Mouse (Mus musculus): Measurements from ENCODE around the gene Psmc1.

Gene Psmc1

DNA sequence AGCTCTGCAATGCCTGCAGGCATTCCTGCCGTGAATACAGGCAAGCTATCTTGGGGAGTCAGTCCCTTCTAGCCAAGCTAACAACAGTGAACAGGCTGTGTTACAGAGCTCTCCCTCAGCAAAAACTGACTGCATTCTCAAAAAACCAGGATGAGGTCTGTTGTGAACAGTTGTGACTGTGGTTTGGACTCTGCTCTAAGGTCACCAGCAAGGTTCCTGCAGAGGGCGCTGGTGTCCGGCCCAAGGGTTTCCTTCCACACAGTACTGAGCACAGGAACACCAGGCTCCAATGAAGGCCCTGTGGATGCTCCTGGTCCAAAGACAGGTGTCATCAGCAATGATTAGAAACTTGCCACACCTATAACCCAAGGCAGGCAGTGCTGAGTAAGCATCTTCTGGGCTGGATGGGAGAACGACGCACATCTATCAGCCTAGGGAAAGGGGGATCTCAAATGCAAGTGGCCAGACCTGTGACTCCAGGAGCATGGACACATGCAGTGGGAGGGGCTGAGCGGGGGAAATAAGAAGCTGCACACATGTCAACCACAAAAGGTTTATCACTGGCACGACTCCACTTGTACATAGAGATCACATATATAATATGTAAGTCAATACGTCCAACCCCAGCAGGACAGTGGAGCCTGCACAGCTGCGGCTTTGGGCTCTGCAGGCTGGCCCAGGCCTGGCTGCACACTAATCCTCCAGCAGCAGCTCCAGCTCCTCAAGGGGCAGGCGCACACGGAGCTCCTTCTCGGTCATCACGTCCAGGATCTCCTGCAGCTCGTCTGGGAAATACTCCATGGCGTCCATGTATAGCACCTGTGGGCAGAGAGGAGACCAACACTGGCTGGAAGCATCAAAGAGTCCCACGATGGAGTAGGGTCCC, 15.2 kb downstream of the Psmc1 start:
- no peak for DNase-seq

DNA sequence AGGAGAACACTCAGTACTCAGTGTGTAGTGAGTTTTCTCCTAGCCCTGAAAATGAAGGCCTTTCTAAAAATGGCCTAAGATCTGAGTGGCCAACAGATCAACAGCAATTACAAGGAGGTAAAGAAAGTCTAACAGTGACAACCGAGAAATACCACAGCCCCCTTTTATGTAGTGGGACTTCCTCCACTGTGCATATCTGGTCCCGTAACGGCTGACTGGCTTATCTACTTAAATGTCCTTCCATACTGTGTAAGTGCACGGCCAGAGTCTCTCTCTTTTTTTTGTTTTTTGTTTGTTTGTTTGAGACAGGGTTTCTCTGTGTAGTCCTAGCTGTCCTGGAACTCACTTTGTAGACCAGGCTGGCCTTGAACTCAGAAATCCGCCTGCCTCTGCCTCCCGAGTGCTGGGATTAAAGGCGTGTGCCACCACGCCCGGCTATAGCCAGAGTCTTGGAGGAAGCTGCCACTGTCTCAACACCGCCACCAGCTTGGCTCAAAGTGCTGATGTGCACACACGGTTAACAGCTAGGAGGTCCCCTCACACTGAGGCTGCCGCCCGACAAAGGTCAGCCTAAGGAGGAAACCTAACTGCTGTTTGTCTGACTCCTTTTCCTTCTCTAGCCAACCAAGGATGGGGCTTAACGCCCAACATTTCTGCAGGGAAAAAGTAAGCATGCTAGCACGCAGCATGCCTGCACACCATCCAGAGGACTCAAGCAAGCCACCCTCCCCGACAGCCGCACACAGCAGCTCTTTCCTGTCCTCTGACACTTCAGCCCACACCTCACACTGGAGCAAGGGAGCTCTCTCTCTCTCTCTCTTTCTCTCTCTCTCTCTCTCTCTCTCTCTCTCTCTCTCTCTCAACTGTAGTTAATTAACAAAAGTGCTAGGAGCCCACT, 17.3 kb downstream of the Psmc1 start:
- no peak for DNase-seq

DNA sequence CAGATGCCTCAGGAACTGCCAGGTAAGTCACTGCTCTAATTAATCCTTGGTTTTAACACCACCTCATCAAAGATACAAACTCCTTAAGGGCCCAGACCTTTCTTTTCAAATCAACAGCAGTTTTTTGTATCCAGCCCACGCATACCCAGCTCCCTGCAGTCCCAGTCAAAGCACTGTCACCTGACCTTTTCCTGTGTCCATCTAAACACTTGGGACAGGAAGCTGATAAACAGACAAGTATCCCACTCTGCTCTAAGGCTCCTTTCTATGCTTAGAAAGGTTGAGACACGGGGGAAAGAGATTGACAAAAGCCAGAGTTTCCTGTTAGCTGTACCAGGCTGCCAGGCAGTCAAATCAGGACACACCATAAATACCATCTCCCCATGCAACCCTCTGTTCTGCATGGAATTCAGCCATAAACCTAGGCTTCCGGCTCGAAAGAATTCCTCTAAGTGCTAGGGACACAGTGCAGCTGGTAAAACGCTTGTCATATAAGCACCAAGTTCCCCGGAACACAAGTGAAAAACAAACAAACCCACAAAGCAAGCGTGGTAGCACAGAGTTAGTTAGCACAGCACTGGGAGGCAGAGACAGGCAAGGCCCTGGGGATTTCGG, 18.0 kb downstream of the Psmc1 start:
- DNase-seq: no peak

DNA sequence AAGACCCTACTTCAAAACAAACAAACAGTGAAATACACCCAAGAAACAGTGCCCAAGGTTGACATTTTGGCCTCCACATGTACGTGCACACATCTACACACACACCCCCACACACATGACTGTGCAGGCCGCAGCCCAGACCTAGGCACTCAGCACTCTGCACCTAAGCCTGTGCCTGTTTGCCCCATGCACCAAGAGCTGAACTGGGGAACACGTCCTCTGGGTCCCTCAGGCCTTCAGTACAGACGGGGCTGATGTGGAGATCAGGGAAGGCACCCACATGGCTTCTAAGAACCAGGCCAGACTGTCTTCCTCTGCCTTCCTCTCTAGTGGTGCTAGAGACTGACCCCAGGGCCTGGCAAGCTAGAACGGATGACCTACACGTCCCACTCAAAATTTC, 18.6 kb downstream of the Psmc1 start:
- no peak for DNase-seq

DNA sequence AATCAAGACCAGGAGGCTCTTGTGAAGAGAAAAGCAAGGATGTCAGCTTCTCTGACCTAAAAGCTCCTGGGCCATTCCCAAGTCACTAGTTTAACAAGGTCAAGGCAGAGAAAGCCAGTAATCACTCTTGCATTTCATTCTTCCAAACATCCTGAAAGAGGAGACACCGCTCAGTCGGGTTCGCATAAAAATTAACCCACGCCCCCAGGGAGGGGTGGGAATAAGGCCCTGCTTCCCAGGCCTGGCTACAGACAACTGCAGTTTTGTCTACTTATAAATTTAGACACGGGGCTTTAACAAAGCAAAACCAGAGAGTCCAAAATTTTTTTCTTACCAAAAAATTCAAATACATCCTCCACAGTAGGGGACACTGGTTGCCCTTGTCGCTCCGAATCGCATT, 19.0 kb downstream of the Psmc1 start:
- no peak for DNase-seq

DNA sequence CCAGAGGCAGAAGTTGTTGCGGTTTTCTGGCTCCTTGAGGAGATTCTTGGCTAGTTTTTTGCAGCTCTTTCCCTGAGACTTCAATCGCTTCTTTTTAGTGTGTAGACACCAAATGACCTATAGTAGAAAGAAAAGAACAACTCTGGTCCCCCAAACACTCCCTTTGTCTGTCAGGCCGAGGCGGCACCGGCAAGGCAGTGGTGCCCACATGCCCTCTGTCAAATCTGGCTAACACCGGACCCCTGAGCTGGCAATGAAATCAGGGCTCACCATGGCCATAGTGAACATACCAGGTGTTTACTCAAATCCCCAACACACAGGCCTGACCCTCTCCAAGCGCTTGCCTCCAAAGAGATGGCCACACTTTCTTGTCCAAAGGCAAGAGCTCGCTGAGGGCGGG, 21.2 kb downstream of the Psmc1 start:
- no peak for DNase-seq

DNA sequence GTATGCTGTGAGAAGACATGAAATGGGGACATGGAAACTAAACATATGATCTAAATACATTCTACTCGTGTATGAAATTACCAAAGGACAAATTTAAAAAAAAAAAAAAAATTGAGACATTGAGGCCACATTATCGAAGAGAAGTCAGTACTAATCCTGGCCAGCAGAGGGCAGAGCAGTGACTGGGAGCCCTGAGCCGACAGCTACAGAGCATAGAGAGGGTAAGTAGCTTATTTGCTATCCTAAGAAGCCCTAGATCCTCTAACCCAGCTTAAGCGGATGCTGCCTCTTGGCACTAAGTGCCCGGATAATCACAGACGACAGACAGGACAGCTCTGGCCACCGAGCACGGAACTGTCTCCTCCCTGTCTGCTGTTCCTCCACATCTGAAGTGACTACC, 21.7 kb downstream of the Psmc1 start:
- DNase-seq: peak; percentile 90

DNA sequence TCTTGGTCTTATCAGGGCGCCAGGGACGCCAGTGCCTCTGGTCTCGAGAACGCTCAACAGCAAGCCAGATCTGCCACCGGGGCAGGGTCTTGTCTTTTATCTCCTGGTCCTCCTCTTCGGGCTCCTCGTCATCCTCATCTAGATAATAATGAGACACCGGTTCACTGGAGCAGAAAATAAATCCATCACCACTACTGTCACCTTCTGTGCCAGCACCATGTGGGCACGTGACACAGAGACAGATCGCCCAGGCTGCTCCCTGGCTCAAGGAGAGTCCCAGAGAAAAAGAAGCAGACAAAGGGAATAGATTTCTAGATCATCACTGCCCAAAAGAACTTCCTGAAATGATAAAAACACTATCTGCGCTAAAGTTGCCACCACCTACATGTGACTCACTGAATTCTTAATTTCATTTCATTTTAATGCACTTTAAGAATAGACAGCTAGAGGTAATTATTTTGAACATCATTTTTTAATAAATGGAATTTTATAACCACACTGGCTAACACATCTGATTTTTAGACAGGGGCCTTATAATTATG, 24.5 kb downstream of the Psmc1 start:
- DNase-seq: peak; percentile 69

DNA sequence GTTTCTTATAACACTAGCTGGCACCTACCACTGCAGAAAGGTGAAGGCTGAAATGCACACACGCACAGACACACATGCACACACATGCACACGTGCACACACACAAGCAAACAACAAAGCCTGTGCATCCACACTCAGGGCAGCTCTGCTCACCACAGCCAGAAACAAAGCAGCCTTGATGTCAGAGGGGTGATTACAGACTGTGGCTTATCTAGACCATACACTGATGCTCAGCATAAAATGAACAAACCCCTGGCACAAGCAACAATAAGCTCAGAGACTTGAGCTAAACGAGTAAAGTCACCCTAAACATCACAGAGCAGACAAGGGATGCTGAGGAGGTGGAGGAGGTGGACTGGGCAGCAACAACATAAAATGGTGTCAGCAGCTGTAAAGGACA, 25.2 kb downstream of the Psmc1 start:
- no peak for DNase-seq

DNA sequence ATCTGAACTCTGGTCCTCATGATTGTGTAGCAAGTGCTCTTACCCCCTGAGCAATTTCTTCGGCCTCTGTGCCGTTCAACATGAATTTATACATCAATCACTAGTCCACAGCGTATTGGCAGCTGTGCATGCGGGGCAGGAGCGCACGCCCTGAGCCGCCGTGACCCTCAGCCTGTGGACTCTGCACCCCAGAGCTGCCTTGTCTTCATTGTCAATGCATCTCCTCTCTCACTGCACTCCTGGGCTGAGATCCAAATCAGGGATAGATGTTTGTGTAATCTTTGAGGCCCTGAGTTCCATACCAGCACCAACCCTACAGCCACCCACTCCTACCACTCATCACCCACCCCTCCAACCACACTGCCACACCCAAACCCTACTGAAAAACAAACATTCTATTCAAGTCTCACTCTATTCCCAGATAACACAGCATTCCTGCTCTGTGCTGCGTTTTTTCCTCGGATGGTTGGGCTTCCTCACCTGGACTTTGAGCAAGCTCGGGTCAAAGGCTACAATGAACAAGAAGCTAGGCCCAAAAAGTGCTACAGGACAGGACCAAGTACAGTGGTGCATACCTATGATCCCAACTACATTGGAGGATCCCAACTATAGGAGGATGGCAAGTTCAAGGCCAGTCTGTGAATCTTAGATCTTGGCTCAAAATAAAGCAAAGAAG, 33.0 kb downstream of the Psmc1 start:
- DNase-seq: no peak

DNA sequence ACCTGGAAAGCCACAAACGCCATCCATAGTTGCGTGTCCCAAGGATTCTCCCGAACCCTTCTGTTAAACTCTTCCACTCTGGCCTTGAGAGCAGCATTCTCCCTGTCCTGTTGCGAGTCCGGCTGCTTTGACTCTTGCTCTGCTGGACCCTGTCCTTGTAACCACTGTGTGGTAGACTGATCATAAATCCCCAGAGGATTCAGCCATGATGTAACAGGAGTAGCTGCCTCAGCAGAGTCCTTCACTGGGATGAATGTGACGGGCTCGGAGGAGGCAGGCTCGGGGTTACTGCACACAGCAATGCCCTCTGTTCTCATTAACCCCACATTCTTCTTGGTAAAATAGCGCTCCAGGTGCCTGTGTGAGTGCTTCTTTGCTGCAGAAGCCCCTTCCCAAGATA, 33.8 kb downstream of the Psmc1 start:
- DNase-seq: no peak

DNA sequence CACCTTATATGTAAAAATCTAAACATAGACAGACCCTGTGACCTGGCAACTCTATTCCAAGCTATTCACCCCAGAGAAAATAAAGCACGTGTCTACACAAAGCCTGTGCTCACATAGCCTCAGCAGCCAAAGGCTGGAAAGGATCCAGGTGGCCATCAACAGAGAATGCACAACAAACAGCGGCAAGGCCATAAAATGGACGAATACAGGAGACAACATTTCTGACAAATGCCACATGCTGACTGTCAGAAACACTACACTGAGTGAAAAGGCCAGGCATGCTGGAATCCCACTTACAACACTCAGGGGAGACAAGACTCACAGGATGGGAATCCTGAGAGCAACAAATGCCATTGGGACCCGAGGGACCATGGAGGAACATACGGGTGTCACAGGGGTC, 34.3 kb downstream of the Psmc1 start:
- DNase-seq: no peak

DNA sequence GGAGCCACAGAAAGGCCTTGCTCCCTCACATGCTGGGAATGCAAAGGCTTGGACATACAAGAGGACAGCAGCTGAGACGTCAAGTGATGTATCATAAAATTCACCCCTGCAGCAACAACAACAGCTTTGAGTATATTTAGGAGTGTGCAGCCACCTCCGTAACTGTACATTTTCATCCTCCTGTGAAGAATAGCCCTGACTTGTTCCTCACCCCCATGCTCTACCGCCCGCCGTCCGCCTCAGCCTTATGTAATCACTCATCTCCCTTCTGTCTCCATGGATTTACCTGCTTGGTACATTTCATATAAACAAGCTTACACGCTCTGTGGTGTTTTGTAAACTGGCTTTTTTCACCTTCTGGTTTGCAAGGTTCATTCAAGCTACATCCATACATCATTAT, 42.5 kb downstream of the Psmc1 start:
- no peak for DNase-seq

DNA sequence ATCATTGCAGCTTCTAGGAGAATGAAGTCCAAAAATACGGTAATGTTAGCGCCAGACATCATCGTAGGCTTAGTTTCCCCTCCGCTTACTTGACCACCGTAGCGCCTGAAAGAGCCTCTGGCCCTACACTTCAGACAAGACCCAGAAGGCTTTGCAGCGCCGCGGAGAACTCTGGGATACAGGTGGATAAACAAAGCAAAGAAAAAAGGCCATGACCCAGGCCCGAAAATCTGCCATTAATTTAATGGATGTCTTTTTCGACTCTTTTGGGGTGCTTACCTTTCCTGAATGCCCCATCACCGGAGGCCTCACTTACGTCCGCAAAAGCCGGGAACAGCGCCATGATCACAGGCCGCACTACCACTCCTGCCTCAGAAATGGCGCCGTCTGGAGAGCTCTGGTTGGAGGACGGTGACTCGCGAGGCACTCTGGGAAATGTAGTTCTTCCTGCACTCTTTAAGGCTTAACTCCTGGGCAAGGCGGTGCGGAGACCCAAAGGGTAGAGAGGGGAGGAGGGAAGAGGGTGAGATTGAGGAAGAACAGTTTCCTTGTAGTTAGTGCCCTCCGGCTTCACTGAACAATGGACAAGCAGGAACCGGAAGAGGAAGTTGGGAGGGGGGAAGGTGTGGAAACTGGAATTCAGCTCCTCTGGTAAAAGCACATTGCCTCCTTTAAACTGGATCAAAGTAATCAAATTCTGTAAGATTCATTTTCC, 49.5 kb downstream of the Psmc1 start, which contains the start of gene Nrde2:
Nrde2 (minus strand) TSS at position 393 of the 715 bp plus-strand sequence.
- peak; percentile 97 for DNase-seq

DNA sequence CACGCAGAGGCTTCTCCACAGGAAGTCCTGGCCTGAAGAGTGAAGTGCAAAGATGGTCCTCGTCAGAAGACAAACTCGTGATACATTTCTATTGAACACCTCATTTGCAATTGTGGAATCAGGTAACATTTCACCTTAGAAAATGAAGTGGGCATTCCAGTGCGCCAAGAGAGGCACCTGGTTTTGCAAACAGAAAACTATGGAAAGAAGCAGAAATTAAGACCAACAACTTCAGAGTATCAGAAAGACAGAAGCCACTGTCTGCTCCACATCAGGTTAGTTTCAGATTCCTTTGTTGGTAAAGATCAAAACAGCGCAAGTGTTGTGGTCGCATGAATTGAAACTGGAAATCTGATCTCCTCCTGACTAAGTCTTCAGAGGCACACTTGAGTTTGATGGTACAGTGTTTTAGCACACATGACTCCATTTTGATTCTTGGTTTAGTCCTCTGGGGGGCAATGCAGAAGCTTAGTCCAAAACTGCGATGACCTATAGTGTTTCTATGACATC, 55.1 kb downstream of the Psmc1 start:
- no peak for DNase-seq

DNA sequence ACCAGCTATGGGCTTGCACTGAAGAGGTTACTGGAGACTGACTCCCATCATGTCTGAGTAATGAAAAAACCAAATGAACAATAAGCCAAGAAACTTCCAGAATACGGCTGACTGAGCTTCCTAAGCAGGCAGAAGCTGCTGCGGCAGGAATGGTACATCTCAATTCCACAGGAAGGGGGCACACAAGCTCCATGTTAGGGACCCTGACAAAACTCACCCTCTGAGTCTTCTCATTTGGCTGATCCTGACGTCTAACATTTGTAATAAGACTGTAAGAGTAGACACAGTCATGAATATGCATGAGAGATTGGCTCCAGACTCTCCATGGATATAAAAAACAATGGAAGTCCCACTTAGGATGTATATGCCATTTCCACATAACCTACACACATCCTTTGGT, 56.2 kb downstream of the Psmc1 start:
- peak; percentile 84 for DNase-seq

DNA sequence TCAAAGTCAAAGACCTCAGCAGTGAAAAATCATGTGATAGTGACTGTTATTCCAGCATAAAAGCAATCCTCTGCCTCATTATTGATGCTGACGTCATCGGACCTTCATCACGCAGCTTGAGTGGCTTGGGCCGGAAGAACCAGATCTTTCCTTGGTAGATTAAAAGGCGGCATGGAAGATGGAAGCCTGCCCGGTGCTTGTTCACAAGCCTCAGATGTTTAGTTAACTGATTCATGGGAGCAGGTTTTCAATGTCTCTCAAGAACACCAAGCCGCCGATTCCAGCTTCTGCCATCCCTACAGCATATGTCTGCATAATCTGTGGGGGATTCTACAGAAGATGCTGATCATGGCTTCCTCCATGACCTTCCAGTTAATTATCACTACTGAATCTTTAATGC, 57.0 kb downstream of the Psmc1 start:
- DNase-seq: no peak

DNA sequence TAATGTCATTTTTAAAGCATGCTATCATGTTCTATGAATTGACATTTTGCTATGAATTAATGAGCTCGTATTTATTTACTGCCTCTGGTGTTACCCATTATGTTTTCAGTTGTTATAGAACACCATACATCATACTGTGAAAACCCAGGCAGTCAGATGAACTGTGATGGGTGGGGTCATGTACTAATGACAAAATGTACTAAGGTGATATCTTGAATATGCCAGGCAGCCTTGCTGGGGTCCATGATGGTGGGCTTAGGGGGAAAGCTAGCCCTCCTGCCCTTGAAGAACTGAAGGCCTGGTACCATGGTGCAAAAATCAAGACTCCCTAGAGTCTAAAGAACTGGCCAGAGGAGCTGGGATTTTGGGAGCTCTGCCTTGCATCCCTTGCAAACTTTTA, 57.5 kb downstream of the Psmc1 start:
- no peak for DNase-seq

DNA sequence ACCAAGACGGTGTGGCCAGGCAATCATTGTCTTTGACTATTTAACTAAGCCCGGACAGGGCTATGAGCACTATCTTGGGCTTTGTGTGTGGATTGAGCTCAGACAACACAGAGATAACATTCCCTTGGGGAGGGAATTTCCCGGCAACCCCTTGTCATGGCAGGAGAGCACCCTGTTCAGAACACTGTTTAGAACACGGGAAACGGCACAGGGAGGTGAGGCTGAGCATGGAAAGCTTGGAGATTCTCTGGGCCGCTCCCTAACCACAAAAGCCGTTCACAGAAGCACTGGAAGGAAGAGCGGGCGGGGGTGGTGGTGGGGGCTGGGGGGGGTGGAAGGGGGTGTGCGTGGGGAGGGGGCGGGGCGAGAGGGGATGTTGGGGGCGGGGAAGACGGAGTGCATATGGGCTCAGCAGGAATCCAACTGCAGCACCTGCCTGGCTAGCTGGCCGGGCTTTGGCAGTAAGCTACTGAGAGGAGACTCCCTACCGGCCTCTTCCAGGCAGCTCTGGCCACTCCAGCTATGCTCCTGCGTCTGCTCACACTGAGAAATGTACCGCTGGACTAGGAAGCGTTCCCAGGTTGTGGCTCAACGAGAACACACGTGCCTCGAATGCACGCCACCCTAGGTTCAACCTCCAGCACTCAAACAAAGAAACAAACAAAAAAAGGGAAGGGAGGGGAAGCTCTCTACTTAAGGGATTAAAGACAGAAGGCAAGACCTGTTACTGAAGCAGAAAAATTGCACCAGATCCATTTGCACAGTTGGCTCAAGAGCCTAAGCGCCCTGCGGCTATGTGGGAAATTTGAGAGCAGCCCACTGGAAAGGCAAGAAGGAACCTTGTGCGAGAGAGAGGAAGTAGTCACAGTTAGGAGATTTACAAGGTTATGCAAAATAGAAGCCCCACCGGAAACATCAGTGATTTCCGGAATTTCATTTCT, 58.2 kb downstream of the Psmc1 start:
- peak; percentile 90 for DNase-seq

DNA sequence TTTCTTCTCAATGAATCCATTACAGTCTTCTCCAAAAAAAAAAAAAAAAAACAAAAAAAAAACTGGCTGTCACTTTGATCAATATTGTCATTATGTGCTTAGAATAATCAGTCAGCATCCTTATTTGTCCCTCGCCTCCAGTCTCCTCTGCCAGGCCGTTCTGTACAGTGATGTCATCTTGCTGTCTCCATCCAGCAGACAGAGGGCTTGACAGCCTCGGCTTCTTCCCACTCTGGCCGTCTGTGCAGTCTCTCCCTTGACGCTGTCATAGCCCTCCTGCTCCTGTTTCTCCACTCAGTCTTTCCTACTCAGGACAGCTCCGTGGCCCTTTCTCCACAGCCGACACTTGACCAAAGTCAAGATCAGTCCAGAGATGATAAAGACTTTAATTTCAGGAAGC, 62.5 kb downstream of the Psmc1 start:
- no peak for DNase-seq
